Mouse (Mus musculus) cerebellum, adult 9-10 months (tissue): ENCODE data around the gene Schip1.

ENCODE experiments used
- DNase-seq: peaks from one replicate; pipeline ENCODE4 v3.0.0; 2022

The Schip1 gene

GRCm38 (mm10) chr3:68479266-68479665, 414.7 kb downstream of the Schip1 start:
- no peak for DNase-seq

GRCm38 (mm10) chr3:68483517-68483916, 418.9 kb downstream of the Schip1 start:
- no peak for DNase-seq

DNA sequence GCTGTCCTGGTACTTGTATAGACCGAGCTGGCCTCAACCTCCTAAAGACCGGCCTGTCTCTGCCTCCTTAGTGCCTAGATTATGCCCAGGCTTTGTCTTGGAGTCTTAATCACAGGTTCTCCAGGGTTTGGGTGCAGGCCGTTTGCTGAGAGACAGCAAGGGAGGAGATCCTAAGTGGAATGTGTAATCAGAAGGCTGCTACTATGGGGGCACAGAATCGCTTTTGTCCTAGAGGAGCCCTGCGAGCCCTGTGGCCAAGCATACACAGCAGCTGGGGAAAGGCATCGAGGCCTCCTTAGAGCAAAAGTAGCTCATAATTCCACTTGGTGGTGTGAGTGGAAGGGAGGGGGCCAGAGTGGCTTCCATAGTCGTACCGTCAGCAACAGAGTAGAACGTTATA, 419.4 kb downstream of the Schip1 start:
- no peak for DNase-seq

GRCm38 (mm10) chr3:68484561-68484960, 420.0 kb downstream of the Schip1 start:
- DNase-seq: no peak

GRCm38 (mm10) chr3:68487621-68488020, 423.0 kb downstream of the Schip1 start:
- DNase-seq: no peak

GRCm38 (mm10) chr3:68488316-68488715, 423.7 kb downstream of the Schip1 start:
- DNase-seq: no peak

DNA sequence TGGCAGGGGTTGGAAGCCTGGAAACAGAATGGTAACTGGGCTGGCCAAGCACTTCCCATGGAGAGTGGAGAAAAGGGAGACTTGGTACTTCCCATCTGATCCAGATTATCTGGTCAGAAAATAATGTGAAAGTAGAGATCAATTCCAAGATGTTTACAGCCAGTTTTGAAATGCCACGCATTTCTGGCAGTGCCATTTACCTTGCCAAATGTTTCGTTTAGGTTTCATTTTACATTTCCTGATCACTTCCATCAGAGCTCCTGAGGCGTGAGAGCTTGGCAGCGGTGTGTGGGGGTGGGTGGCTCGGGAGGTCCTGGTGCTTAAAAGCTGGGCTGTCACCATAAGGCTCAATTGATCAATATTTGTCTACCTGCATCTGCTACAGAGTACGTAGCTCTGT, 426.9 kb downstream of the Schip1 start:
- DNase-seq: no peak

DNA sequence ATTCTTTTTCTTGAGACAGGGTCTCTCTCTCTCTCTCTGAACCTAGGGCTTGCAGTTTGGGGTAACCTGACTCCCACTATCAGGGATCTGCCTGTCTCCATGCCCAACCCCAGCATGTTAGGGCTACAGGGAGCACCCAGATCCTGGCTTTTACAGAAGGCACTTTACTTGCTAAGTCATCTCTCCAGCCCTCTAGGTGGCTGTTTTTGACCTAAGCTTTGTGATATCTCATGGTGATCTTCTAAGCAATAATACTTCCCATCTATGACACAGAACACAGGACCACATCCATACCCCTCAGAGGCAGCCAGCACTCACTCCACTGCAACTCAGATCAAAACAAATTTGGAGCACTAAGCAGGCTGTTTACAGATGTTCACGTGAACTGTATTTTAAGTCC, 427.5 kb downstream of the Schip1 start:
- DNase-seq: no peak

GRCm38 (mm10) chr3:68492513-68492912, 427.9 kb downstream of the Schip1 start:
- DNase-seq: no peak

- DNase-seq: no peak
These were observed 428.6 kb downstream of the Schip1 start for GRCm38 (mm10) chr3:68493170-68493585.

- peak; percentile 26 for DNase-seq
These were observed 429.1 kb downstream of the Schip1 start for GRCm38 (mm10) chr3:68493586-68494295.

DNA sequence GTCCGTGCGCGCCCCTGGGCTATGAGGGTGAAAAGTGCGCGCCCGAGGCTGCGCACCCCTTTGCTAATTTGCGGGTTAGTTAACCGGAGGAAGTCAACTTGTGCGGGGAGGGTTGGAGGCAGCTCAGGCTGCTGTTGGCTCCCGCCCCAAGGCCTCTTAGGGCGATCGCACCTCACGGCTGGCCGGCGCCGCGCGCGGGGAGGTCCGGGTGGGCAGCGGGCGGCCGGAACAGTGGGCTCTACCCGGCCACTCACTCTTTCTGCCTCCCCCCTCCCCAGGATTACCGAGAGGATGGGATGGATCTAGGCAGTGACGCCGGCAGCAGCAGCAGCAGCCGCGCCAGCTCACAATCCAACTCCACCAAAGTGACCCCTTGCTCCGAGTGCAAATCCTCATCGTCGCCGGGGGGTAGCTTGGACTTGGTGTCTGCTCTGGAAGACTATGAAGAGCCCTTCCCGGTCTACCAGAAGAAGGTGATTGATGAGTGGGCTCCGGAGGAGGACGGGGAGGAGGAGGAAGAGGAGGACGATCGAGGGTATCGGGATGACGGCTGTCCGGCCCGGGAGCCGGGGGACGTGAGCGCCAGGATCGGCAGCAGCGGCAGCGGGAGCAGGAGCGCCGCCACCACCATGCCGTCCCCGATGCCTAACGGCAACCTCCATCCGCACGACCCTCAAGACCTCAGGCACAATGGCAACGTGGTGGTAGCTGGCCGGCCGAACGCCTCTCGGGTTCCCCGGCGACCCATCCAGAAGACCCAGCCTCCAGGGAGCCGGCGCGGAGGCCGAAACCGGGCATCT, 429.9 kb downstream of the Schip1 start:
- peak; percentile 17 for DNase-seq

DNA sequence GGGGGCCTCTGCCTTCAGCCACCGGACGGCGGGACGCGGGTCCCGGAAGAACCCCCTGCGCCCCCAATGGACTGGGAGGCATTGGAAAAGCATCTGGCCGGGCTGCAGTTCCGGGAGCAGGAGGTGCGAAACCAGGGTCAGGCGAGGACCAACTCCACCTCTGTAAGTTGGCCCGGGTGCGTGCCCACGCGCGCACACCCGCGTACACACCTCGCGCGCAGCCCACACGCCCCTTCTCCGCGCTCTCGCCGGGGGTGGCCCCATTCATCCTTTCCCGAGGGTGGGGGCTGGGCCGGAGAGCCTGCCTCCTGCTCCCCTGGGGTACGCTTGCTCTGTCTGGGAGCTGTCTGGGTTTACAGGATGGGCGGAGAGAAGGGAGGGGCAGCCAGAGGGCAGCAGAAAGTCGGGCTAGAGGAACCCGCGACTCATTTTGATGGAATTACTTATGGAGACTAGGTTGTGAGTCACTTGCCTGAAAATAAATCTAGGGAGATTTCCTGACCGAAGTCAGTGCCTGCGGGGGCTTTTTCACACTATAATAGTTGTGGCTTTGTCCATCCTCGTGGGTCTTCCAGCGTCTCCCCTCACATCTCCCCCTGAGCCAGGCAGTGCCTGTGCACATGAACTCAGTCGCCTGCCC, 430.6 kb downstream of the Schip1 start:
- DNase-seq: no peak

- no peak for DNase-seq
These were observed 431.2 kb downstream of the Schip1 start for GRCm38 (mm10) chr3:68495736-68496242.

GRCm38 (mm10) chr3:68496513-68496912, 431.9 kb downstream of the Schip1 start:
- no peak for DNase-seq

GRCm38 (mm10) chr3:68499532-68500152, 435.0 kb downstream of the Schip1 start:
- DNase-seq: no peak

GRCm38 (mm10) chr3:68504838-68505237, 440.2 kb downstream of the Schip1 start:
- DNase-seq: no peak

GRCm38 (mm10) chr3:68506769-68507318, 442.2 kb downstream of the Schip1 start:
- no peak for DNase-seq

- DNase-seq: peak; percentile 68
These were observed 444.0 kb downstream of the Schip1 start for GRCm38 (mm10) chr3:68508629-68509028.

DNA sequence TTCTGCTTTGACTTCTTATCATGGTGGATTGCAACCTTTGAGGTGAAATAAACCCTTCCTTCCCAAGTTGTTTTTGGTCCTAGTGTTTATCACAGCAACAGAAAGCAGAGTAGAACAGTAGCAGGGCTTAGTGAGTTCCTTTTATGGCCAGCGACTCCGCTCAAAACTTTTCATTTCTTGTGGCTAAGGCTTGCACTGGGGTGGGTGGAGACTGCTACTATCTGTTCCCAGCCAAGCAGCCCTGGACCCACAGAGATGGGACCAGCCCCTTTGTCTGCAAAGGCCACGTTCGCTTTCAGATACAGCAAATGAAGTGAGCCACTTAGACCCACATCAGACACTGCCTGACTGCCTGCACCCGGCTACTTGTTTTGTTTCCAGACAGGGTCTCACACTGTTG, 446.3 kb downstream of the Schip1 start:
- no peak for DNase-seq

- no peak for DNase-seq
These were observed 447.1 kb downstream of the Schip1 start for GRCm38 (mm10) chr3:68511744-68512143.

DNA sequence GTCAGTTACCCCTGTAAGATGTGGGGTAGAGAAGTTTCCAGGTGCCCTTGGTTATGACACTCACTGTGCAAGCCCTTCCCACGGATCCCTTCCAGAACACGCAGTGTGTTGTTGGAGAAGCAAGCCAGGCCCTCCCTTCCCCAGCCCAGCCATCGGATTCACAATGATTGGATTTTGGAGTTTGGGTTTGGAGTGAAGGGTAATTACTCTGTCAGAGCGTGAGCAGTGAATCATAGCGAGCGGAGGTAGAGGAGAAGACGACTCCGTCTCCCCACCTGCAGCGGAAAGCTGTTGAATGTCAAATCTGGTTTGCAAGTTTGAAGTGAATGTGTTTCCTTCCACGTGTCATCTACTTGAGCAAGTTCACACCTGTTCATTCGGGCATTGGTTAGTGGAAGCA, 447.7 kb downstream of the Schip1 start:
- DNase-seq: no peak
